Mouse (Mus musculus): ENCODE results near the gene Exoc6b. TPM values are rescaled to one million over a fixed set of nuclear protein-coding genes. Genes with fewer than 3 reads are reported as not detected.

The Exoc6b gene
- polyA plus RNA-seq, 1 experiment from 2014 or later, result 54.3 TPM

DNA sequence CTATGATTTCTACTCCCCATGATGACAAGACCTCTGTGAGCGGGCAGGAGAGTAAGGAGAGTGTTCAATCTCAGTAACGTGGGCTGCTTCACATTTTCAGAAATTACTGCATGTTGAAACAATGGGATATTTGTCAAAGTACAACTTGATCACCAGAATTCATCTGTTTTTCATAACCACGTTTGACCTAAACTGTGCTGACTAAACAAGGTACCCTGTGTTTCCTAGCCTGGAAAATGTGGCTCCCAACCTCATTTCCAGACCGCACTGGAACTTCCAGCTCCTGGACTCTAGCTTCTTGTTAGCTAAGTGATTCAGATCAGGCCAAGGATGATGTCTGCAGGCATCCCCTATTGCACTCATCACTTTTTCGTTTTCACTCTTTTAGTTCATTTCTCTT, 193.4 kb downstream of the Exoc6b start:
- no peaks in the 10 kb centered on the region for H3K36me3 ChIP-seq (ENCODE audit: control insufficient read depth, insufficient read depth, low read length)
- WGBS, result 93% methylated on average over 5 of the region's 5 CpGs
- no peaks in the 10 kb centered on the region for H3K4me1 ChIP-seq (ENCODE audit: control insufficient read depth, insufficient read depth, low read length)
- ATAC-seq, result no peak
- no peak overlapping the region for H3K27ac ChIP-seq (ENCODE audit: low read length)
- no peaks in the 10 kb centered on the region for H3K9me3 ChIP-seq (replicated peaks; ENCODE audit: control insufficient read depth, low read length, poor library complexity, severe bottlenecking)
- H3K4me3 ChIP-seq (ENCODE audit: low read depth, low read length), result no peak overlapping the region
- no peak overlapping the region for H3K9ac ChIP-seq (ENCODE audit: low read depth, low read length)
- no peaks in the 10 kb centered on the region for H3K27me3 ChIP-seq (ENCODE audit: control insufficient read depth, insufficient read depth, low read depth, low read length)
- H3K4me2 ChIP-seq (ENCODE audit: low read length), result no peak overlapping the region

- Histone ChIP-seq H3K9me3 (replicated peaks; ENCODE audit: control insufficient read depth, low read length, poor library complexity, severe bottlenecking) (no peaks in the 10 kb centered on the region), H3K4me3 (ENCODE audit: low read depth, low read length) (no peak overlapping the region), H3K27me3 (ENCODE audit: control insufficient read depth, insufficient read depth, low read depth, low read length) (no peaks in the 10 kb centered on the region), H3K4me2 (ENCODE audit: low read length) (no peak overlapping the region), H3K4me1 (ENCODE audit: control insufficient read depth, insufficient read depth, low read length) (peaks cover 9% of the 10 kb centered on the region), H3K27ac (ENCODE audit: low read length) (no peak overlapping the region), H3K36me3 (ENCODE audit: control insufficient read depth, insufficient read depth, low read length) (no peaks in the 10 kb centered on the region), H3K9ac (ENCODE audit: low read depth, low read length) (no peak overlapping the region)
- ATAC-seq, result no peak
- WGBS, result 21% methylated on average over 4 of the region's 4 CpGs
These were observed 202.2 kb downstream of the Exoc6b start for GRCm38 (mm10) chr6:84867114-84867513.

- H3K9ac ChIP-seq (ENCODE audit: low read depth, low read length), result no peak overlapping the region
- H3K27ac ChIP-seq (ENCODE audit: low read length), result no peak overlapping the region
- no peak overlapping the region for H3K4me3 ChIP-seq (ENCODE audit: low read depth, low read length)
- peaks cover 9% of the 10 kb centered on the region for H3K4me1 ChIP-seq (ENCODE audit: control insufficient read depth, insufficient read depth, low read length)
- H3K9me3 ChIP-seq (replicated peaks; ENCODE audit: control insufficient read depth, low read length, poor library complexity, severe bottlenecking), result no peaks in the 10 kb centered on the region
- H3K27me3 ChIP-seq (ENCODE audit: control insufficient read depth, insufficient read depth, low read depth, low read length), result no peaks in the 10 kb centered on the region
- 87% methylated on average over 3 of the region's 3 CpGs for WGBS
- no peak overlapping the region for H3K4me2 ChIP-seq (ENCODE audit: low read length)
- no peak for ATAC-seq
- H3K36me3 ChIP-seq (ENCODE audit: control insufficient read depth, insufficient read depth, low read length), result no peaks in the 10 kb centered on the region
These were observed 204.7 kb downstream of the Exoc6b start for GRCm38 (mm10) chr6:84864625-84865024.

DNA sequence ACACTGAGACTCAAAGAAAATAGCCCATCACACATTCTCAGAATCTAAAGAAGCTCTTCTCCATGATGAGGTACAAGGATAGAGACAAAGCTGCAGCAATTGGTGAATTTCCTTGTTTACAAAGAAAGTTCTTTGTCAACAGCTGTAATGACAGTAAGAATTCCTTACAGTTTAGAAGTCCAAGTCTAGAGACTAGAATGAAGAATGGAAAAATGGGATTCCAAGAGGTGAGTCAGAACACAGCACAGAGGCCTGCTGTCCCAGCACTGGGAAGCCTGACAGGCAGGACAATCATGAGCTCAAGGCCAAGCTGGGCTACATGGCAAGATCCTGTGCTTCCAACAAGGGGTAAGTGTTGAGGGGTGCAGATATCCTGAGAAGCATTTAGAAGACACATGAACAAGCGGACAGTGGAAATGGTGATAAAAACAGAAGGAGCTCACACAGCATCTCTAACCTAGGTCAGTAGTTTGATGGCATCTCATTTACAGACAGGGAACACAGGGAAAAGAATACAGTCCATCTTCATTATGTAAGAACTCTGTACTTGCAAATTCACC, 205.4 kb downstream of the Exoc6b start:
- no peaks in the 10 kb centered on the region for H3K27me3 ChIP-seq (ENCODE audit: control insufficient read depth, insufficient read depth, low read depth, low read length)
- H3K9ac ChIP-seq (ENCODE audit: low read depth, low read length), result no peak overlapping the region
- ATAC-seq, result no peak
- no peaks in the 10 kb centered on the region for H3K36me3 ChIP-seq (ENCODE audit: control insufficient read depth, insufficient read depth, low read length)
- no peak overlapping the region for H3K4me2 ChIP-seq (ENCODE audit: low read length)
- H3K9me3 ChIP-seq (replicated peaks; ENCODE audit: control insufficient read depth, low read length, poor library complexity, severe bottlenecking), result no peaks in the 10 kb centered on the region
- H3K27ac ChIP-seq (ENCODE audit: low read length), result no peak overlapping the region
- H3K4me3 ChIP-seq (ENCODE audit: low read depth, low read length), result no peak overlapping the region
- 86% methylated on average over 1 of the region's 1 CpGs for WGBS
- H3K4me1 ChIP-seq (ENCODE audit: control insufficient read depth, insufficient read depth, low read length), result peaks cover 9% of the 10 kb centered on the region

DNA sequence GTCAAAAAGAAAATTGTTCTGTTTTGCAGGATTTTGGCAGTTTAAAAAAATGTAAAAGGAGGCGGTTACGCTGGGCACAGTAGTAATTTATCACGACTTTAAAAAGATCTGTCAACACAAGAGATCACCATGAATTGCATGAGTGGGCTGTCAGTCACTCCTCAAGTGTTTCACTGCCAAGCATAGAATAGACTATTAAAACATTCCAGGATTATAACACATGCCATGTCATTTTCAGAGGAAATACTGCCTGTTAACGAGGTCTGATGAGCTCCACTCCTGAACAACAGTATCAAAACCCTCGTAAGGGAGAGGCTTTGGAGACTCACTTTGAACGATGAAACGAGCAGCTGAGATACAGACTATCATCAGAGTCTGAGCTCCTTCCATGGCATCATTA, 223.6 kb downstream of the Exoc6b start:
- 45% methylated on average over 7 of the region's 7 CpGs for WGBS
- ATAC-seq, result no peak

DNA sequence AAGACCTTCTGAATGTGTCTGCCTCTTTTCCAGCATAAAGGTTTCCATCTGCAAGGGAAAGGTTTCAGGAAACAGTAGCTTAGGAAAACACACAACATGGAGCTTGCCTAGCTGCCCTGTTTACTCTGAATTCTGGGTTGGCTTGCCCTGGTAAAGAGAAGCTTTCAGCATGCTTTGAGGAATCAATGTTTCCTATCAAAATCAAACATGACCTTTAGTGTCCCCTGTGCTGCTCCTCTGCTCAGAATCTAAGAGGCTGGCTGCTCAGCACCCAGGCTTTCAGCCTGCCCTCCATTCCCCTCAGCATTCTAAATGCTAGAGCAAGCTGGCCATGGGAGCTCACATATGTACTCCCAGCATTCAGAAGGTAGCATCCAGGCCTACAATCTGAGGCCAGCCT, 228.2 kb downstream of the Exoc6b start:
- no peak overlapping the region for H3K27ac ChIP-seq (ENCODE audit: low read length)
- H3K4me1 ChIP-seq (ENCODE audit: control insufficient read depth, insufficient read depth, low read length), result no peaks in the 10 kb centered on the region
- H3K36me3 ChIP-seq (ENCODE audit: control insufficient read depth, insufficient read depth, low read length), result 0 out of 2 replicates have a peak, but pooled peaks cover 3% of the 10 kb centered on the region
- no peak overlapping the region for H3K9ac ChIP-seq (ENCODE audit: low read depth, low read length)
- no peak for ATAC-seq
- H3K9me3 ChIP-seq (replicated peaks; ENCODE audit: control insufficient read depth, low read length, poor library complexity, severe bottlenecking), result no peaks in the 10 kb centered on the region
- no peak overlapping the region for H3K4me2 ChIP-seq (ENCODE audit: low read length)
- no peak overlapping the region for H3K4me3 ChIP-seq (ENCODE audit: low read depth, low read length)
- no peaks in the 10 kb centered on the region for H3K27me3 ChIP-seq (ENCODE audit: control insufficient read depth, insufficient read depth, low read depth, low read length)

More for the DNA sequence above, 223.6 kb downstream of the Exoc6b start:
- H3K27me3 ChIP-seq (ENCODE audit: control insufficient read depth, insufficient read depth, low read depth, low read length), result no peaks in the 10 kb centered on the region
- no peak overlapping the region for H3K4me3 ChIP-seq (ENCODE audit: low read depth, low read length)
- H3K27ac ChIP-seq (ENCODE audit: low read length), result no peak overlapping the region
- H3K9me3 ChIP-seq (replicated peaks; ENCODE audit: control insufficient read depth, low read length, poor library complexity, severe bottlenecking), result no peaks in the 10 kb centered on the region
- H3K36me3 ChIP-seq (ENCODE audit: control insufficient read depth, insufficient read depth, low read length), result peaks cover 8% of the 10 kb centered on the region; the same call in 1 of the 2 replicates
- H3K4me2 ChIP-seq (ENCODE audit: low read length), result no peak overlapping the region
- no peaks in the 10 kb centered on the region for H3K4me1 ChIP-seq (ENCODE audit: control insufficient read depth, insufficient read depth, low read length)
- H3K9ac ChIP-seq (ENCODE audit: low read depth, low read length), result no peak overlapping the region

DNA sequence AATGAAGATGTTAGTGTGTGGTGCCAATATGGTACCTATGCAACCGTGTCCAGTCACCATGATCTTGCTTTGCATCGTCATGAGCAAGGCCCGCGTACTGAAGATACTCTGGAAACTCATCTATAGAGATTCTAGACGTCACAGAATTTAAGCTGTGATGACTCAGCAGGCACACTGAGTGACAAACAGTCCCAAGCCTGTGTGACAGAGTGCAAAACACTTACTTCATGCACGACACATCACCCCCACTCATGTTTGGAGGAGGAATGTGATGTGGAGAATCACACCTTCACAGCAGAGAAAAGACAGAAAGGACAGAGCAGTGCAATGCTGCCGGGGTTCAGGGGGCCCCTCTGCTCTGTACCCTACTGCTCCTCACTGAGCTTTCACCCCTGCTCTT, 261.8 kb downstream of the Exoc6b start:
- 93% methylated on average over 7 of the region's 7 CpGs for WGBS

GRCm38 (mm10) chr6:84806132-84806730, 263.1 kb downstream of the Exoc6b start:
- no peak for ATAC-seq
- WGBS, result 56% methylated on average over 2 of the region's 2 CpGs

More for the DNA sequence above, 261.8 kb downstream of the Exoc6b start:
- Histone ChIP-seq H3K9me3 (replicated peaks; ENCODE audit: control insufficient read depth, low read length, poor library complexity, severe bottlenecking) (no peaks in the 10 kb centered on the region), H3K27me3 (ENCODE audit: control insufficient read depth, insufficient read depth, low read depth, low read length) (no peaks in the 10 kb centered on the region), H3K27ac (ENCODE audit: low read length) (no peak overlapping the region), H3K36me3 (ENCODE audit: control insufficient read depth, insufficient read depth, low read length) (no peaks in the 10 kb centered on the region), H3K4me3 (ENCODE audit: low read depth, low read length) (no peak overlapping the region), H3K4me2 (ENCODE audit: low read length) (no peak overlapping the region), H3K4me1 (ENCODE audit: control insufficient read depth, insufficient read depth, low read length) (peaks cover 5% of the 10 kb centered on the region), H3K9ac (ENCODE audit: low read depth, low read length) (no peak overlapping the region)
- no peak for ATAC-seq

GRCm38 (mm10) chr6:84798736-84799135, 270.6 kb downstream of the Exoc6b start:
- Histone ChIP-seq H3K27me3 (ENCODE audit: control insufficient read depth, insufficient read depth, low read depth, low read length) (no peaks in the 10 kb centered on the region), H3K36me3 (ENCODE audit: control insufficient read depth, insufficient read depth, low read length) (no peaks in the 10 kb centered on the region), H3K4me3 (ENCODE audit: low read depth, low read length) (no peak overlapping the region), H3K4me1 (ENCODE audit: control insufficient read depth, insufficient read depth, low read length) (no peaks in the 10 kb centered on the region; the same call in 1 of the 2 replicates), H3K9ac (ENCODE audit: low read depth, low read length) (no peak overlapping the region), H3K27ac (ENCODE audit: low read length) (no peak overlapping the region), H3K4me2 (ENCODE audit: low read length) (no peak overlapping the region), H3K9me3 (replicated peaks; ENCODE audit: control insufficient read depth, low read length, poor library complexity, severe bottlenecking) (no peaks in the 10 kb centered on the region)
- no peak for ATAC-seq
- WGBS, result 86% methylated on average over 3 of the region's 3 CpGs

More at GRCm38 (mm10) chr6:84806132-84806730, 263.1 kb downstream of the Exoc6b start:
- no peaks in the 10 kb centered on the region for H3K27me3 ChIP-seq (ENCODE audit: control insufficient read depth, insufficient read depth, low read depth, low read length)
- H3K9me3 ChIP-seq (replicated peaks; ENCODE audit: control insufficient read depth, low read length, poor library complexity, severe bottlenecking), result no peaks in the 10 kb centered on the region
- H3K27ac ChIP-seq (ENCODE audit: low read length), result no peak overlapping the region
- peaks cover 5% of the 10 kb centered on the region for H3K4me1 ChIP-seq (ENCODE audit: control insufficient read depth, insufficient read depth, low read length)
- H3K4me2 ChIP-seq (ENCODE audit: low read length), result no peak overlapping the region
- no peaks in the 10 kb centered on the region for H3K36me3 ChIP-seq (ENCODE audit: control insufficient read depth, insufficient read depth, low read length)
- no peak overlapping the region for H3K9ac ChIP-seq (ENCODE audit: low read depth, low read length)
- no peak overlapping the region for H3K4me3 ChIP-seq (ENCODE audit: low read depth, low read length)
